Mouse (Mus musculus): ENCODE results near the gene Kazn. TPM values are rescaled to one million over a fixed set of nuclear protein-coding genes. Genes with fewer than 3 reads are reported as not detected.

Gene Kazn
- total and polyA plus RNA-seq, 3 experiments, result 1.3 to 9.7 (median 4.2) TPM

DNA sequence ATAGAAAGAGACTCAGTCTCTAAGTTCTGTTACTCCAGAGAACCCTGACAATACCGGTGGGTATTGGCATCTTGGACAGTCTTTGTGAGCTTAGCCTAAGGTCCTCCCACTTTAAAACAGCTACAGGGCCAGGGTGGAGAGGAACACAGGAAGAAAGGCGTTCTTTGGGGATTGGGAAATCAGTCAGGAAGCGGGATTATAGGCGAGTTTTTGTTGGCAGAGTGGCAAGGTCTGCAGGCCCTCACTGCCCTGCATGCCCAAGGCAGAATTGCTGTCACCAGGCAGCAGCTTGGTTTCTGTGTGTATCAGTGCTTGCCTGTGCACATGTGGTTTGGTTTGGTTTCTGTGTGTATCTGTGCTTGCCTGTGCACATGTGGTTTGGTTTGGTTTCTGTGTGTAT is 22.5 kb upstream of the Kazn start:
- DNase-seq (ENCODE audit: extremely low read depth), result no peak
- no peaks in the 10 kb centered on the region for H3K9me3 ChIP-seq (replicated peaks; ENCODE audit: low read length)
- H3K9ac ChIP-seq (ENCODE audit: insufficient read depth, low read depth), result no peak overlapping the region
- no peak for TF ChIP-seq ELF1 (IDR thresholded peaks at IDR 0.05; ENCODE audit: low read depth, low read length)
- TF ChIP-seq ZMIZ1 (IDR thresholded peaks at IDR 0.05; ENCODE audit: low read depth, low read length), result no peak
- no peak for TF ChIP-seq SMC3 (IDR thresholded peaks at IDR 0.05; ENCODE audit: low read depth, low read length)
- TF ChIP-seq HCFC1 (IDR thresholded peaks at IDR 0.05; ENCODE audit: low read depth, low read length), result no peak
- no peak for TF ChIP-seq MEF2A (IDR thresholded peaks at IDR 0.05; ENCODE audit: borderline replicate concordance, low read depth, low read length)
- no peak for TF ChIP-seq JUN (IDR thresholded peaks at IDR 0.05; ENCODE audit: insufficient read depth, low read depth, low read length)
- H3K27me3 ChIP-seq (replicated peaks), result peaks cover 24% of the 10 kb centered on the region
- dilution Hi-C loops (cut with MboI; ENCODE audit: extremely low pct_ligation_motif_present, extremely low pct_unique_long_range_greater_than_20kb, low sequenced_read_pairs), result no loop called here
- H3K79me2 ChIP-seq (replicated peaks; ENCODE audit: control insufficient read depth, extremely low read depth, insufficient read depth, poor library complexity, severe bottlenecking), result no peaks in the 10 kb centered on the region
- H3K4me2 ChIP-seq (ENCODE audit: insufficient read depth, low read depth, poor library complexity, severe bottlenecking), result no peak overlapping the region
- no peak overlapping the region for H3K4me3 ChIP-seq (replicated peaks in 1 of 3; ENCODE audit: low read depth in 2 of 3, low read length in 2 of 3, poor library complexity in 1 of 3)
- in situ Hi-C loops (cut with MboI; ENCODE audit: low pct_ligation_motif_present, low pct_unique_long_range_greater_than_20kb, low sequenced_read_pairs), result loop anchor here (25.0 kb wide), 1 partner anchor 751 kb away; no protein-coding TSS in a partner anchor
- H3K27ac ChIP-seq (ENCODE audit: insufficient read depth, low read depth), result no peak overlapping the region
- H3K4me1 ChIP-seq (ENCODE audit: control insufficient read depth in 1 of 2, insufficient read depth in 2 of 2), result no peaks in the 10 kb centered on the region
- H3K36me3 ChIP-seq (replicated peaks in 1 of 2; ENCODE audit: control insufficient read depth in 1 of 2, insufficient read depth in 1 of 2, low read length in 1 of 2), result no peaks in the 10 kb centered on the region

DNA sequence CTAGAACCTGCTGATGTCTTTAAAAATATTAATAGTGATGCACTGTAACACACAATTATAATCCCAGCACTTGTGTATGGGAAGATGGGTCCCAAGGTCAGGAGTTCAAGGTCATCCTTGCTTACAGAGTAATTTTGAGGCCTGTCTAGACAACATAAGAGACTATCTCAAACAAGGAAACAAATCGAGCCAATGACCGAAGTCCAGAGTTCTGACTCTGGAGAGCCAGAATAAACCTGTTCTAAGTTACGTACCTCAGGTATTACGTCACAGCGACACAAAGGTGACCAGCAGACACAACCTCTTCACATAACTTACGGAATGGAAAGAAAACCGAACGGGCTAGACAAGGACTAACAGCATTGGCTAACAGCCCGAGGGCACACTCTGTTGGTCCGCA is 19.5 kb upstream of the Kazn start:
- H3K9me3 ChIP-seq (replicated peaks; ENCODE audit: low read length), result peaks cover 2% of the 10 kb centered on the region
- no peaks in the 10 kb centered on the region for H3K36me3 ChIP-seq (replicated peaks in 1 of 2; ENCODE audit: control insufficient read depth in 1 of 2, insufficient read depth in 1 of 2, low read length in 1 of 2)
- H3K4me1 ChIP-seq (ENCODE audit: control insufficient read depth in 1 of 2, insufficient read depth in 2 of 2), result no peaks in the 10 kb centered on the region
- in situ Hi-C loops (cut with MboI; ENCODE audit: low pct_ligation_motif_present, low pct_unique_long_range_greater_than_20kb, low sequenced_read_pairs) (loop anchor here (25.0 kb wide), 1 partner anchor 754 kb away; no protein-coding TSS in a partner anchor), dilution Hi-C loops (cut with MboI; ENCODE audit: extremely low pct_ligation_motif_present, extremely low pct_unique_long_range_greater_than_20kb, low sequenced_read_pairs) (no loop called here)
- H3K4me2 ChIP-seq (ENCODE audit: insufficient read depth, low read depth, poor library complexity, severe bottlenecking), result no peak overlapping the region
- TF ChIP-seq POLR2AphosphoS2 (IDR thresholded peaks at IDR 0.05; ENCODE audit: low read depth, low read length) (no peak), ELF1 (IDR thresholded peaks at IDR 0.05; ENCODE audit: low read depth, low read length) (no peak), POLR2A (IDR thresholded peaks at IDR 0.05; ENCODE audit: low read depth, low read length) (no peak), ZNF384 (IDR thresholded peaks at IDR 0.05; ENCODE audit: low read depth, low read length) (no peak), CHD2 (IDR thresholded peaks at IDR 0.05; ENCODE audit: low read length) (no peak), BHLHE40 (IDR thresholded peaks at IDR 0.05; ENCODE audit: low read depth, low read length) (no peak), GABPA (IDR thresholded peaks at IDR 0.05; ENCODE audit: insufficient replicate concordance, low read depth, low read length) (no peak), JUN (IDR thresholded peaks at IDR 0.05; ENCODE audit: insufficient read depth, low read depth, low read length) (no peak), KAT2A (IDR thresholded peaks at IDR 0.05; ENCODE audit: insufficient replicate concordance, low read length) (no peak), JUND (conservative IDR thresholded peaks at IDR 0.05; ENCODE audit: low read depth, low read length) (no peak), NRF1 (IDR thresholded peaks at IDR 0.05; ENCODE audit: low read depth, low read length) (no peak), E2F4 (IDR thresholded peaks at IDR 0.05; ENCODE audit: insufficient replicate concordance, low read depth, low read length) (no peak), HCFC1 (IDR thresholded peaks at IDR 0.05; ENCODE audit: low read depth, low read length) (no peak), ETS1 (conservative IDR thresholded peaks at IDR 0.05; ENCODE audit: low read depth, low read length) (no peak), MYC (IDR thresholded peaks at IDR 0.05; ENCODE audit: low read depth, low read length) (no peak), CHD1 (IDR thresholded peaks at IDR 0.05; ENCODE audit: low read depth, low read length) (no peak), SIN3A (IDR thresholded peaks at IDR 0.05; ENCODE audit: low read length) (no peak), RCOR1 (conservative IDR thresholded peaks at IDR 0.05; ENCODE audit: low read depth, low read length) (no peak), MEF2A (IDR thresholded peaks at IDR 0.05; ENCODE audit: borderline replicate concordance, low read depth, low read length) (no peak)
- H3K27me3 ChIP-seq (replicated peaks), result peaks cover 28% of the 10 kb centered on the region
- H3K9ac ChIP-seq (ENCODE audit: insufficient read depth, low read depth), result no peak overlapping the region
- H3K4me3 ChIP-seq (replicated peaks in 1 of 3; ENCODE audit: low read depth in 2 of 3, low read length in 2 of 3, poor library complexity in 1 of 3), result no peak overlapping the region
- H3K79me2 ChIP-seq (replicated peaks; ENCODE audit: control insufficient read depth, extremely low read depth, insufficient read depth, poor library complexity, severe bottlenecking), result no peaks in the 10 kb centered on the region
- DNase-seq (ENCODE audit: extremely low read depth), result no peak
- no peak overlapping the region for H3K27ac ChIP-seq (ENCODE audit: insufficient read depth, low read depth)

Measured in CH12.LX (cell line).